Comparison of ENCODE assay signal across 9 mouse cellular contexts in the genomic region with DNA sequence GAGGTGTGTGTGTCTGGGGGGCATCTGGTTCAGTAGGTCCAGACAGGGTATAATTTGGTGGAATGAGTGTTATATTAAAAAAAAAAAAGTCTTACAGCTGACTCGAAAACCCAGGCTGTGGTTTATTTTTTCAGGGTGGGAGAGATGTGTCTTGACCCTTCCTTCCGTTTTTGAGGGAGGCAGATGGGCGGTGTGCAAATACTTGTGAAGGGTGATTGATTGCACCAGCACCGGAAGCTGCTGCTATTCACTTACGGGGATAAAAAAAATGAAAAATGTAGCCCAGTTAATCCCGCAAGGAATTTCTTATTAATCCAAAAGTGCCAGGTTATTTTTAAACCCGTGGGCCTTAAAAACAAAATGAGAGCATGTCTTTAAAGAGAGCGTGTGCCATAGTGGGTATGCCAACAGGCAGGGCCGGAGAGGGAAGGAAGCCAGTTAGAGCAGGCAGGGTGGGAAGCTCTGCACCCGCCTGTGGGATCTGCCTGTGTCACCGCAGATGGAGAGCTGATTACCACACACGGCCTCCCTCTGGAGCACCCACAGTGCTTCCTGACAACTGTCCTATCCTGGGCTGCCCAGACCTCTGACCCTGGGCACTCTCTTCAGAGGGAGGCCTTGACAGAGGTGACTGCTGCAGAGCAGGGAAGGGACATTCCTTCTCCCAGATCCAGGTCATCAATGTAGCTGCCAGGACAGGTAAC. TPM values are rescaled to one million over a fixed set of nuclear protein-coding genes. Genes with fewer than 3 reads are reported as not detected.
A peak's percentile ranks its signal among the peaks of the same experiment; 100 is the strongest.
DNase-seq lines count a peak whose midpoint lies in the region; ATAC-seq lines count a peak whose summit lies in the region.
"Had no signal": no experiment of that assay in that cellular context is flagged by ENCODE, and none has a peak within 500 bp of the region (broad histone marks: within the 10 kb centered on the region; RNA-seq: fewer than 3 reads in every experiment).

No protein-coding gene starts in this region.

- no peaks in the 10 kb centered on the region for H3K36me3 ChIP-seq in hindbrain, embryonic 13.5 days
- H3K36me3 ChIP-seq: lung, embryonic 15.5 days had no signal

- H3K4me2 ChIP-seq in hindbrain, embryonic 13.5 days = peak overlapping the region; percentile 27; the same call in 1 of the 2 replicates
- H3K4me2 ChIP-seq: lung, embryonic 15.5 days had no signal

- DNase-seq in frontal cortex, postnatal 14 days (ENCODE audit: low spot score in 2 of 2) = no peak
- peak; percentile 52 for DNase-seq in right cerebral cortex, adult 18-20 months
- DNase-seq in right cerebral cortex, adult 2 months (ENCODE audit: low spot score in 2 of 2) = no peak
- DNase-seq in lung, postnatal 10 days = peak; percentile 24
- DNase-seq in testis, postnatal 10 days (ENCODE audit: low spot score) = no peak

- peak; percentile 77 for ATAC-seq in frontal cortex, adult (ENCODE audit: low TSS enrichment)
- no peak; the same call in 1 of the 2 replicates for ATAC-seq in hindbrain, embryonic 13.5 days (ENCODE audit: low FRiP score)
- no peak for ATAC-seq in erythroblast, adult 5-6 weeks (replicated peaks; ENCODE audit: low FRiP score, poor library complexity, severe bottlenecking)

- H3K9me3 ChIP-seq in hindbrain, embryonic 13.5 days = no peaks in the 10 kb centered on the region
- H3K9me3 ChIP-seq: lung, embryonic 15.5 days had no signal

- H3K27ac ChIP-seq in hindbrain, embryonic 13.5 days = peak overlapping the region; percentile 72; the same call in 1 of the 2 replicates
- H3K27ac ChIP-seq: lung, embryonic 15.5 days had no signal

- WGBS in hindbrain, embryonic 13.5 days = 32% methylated on average over 12 of the region's 12 CpGs

- peaks cover 45% of the 10 kb centered on the region for H3K4me1 ChIP-seq in hindbrain, embryonic 13.5 days (replicated peaks)

- H3K27me3 ChIP-seq in hindbrain, embryonic 13.5 days = no peaks in the 10 kb centered on the region

- H3K4me3 ChIP-seq in hindbrain, embryonic 13.5 days = no peak overlapping the region
- H3K4me3 ChIP-seq: lung, embryonic 15.5 days had no signal

- H3K9ac ChIP-seq in hindbrain, embryonic 13.5 days = peak overlapping the region; percentile 29; the same call in 1 of the 2 replicates
- H3K9ac ChIP-seq: lung, embryonic 15.5 days had no signal

RNA-seq across cellular contexts. Expression of gene Tspan5, which starts 11.3 kb away (rescaled TPM):
- 89.1 and 97.0 TPM in 2 replicates for polyA plus RNA-seq in hindbrain, embryonic 13.5 days (2015; fragmentation: Nextera tagmentation; extraction: Ambion mirVana)
- total RNA-seq in erythroblast, adult 5-6 weeks (2015; ENCODE audit: low replicate concordance) = 1.5 and 4.8 TPM in 2 replicates
- 3.9 and 8.3 TPM in 2 replicates for total RNA-seq in erythroblast, adult 5-6 weeks (2017; ENCODE audit: low replicate concordance)

Comparison
In these comparisons a context has a peak if more than half of its experiments do, and no peak if none do; other contexts are left out.
1. DNase-seq: peak in right cerebral cortex, adult 18-20 months (single experiment) and lung, postnatal 10 days (single experiment); none in frontal cortex, postnatal 14 days (0 of 2), right cerebral cortex, adult 2 months (0 of 2) and testis, postnatal 10 days (single experiment).